Mouse (Mus musculus): ENCODE data around the gene Ndufs2. TPM values are rescaled to one million over a fixed set of nuclear protein-coding genes. Genes with fewer than 3 reads are reported as not detected.

The Ndufs2 gene
- polyA plus RNA-seq, 1 experiment from 2014 or later = 279 TPM

DNA sequence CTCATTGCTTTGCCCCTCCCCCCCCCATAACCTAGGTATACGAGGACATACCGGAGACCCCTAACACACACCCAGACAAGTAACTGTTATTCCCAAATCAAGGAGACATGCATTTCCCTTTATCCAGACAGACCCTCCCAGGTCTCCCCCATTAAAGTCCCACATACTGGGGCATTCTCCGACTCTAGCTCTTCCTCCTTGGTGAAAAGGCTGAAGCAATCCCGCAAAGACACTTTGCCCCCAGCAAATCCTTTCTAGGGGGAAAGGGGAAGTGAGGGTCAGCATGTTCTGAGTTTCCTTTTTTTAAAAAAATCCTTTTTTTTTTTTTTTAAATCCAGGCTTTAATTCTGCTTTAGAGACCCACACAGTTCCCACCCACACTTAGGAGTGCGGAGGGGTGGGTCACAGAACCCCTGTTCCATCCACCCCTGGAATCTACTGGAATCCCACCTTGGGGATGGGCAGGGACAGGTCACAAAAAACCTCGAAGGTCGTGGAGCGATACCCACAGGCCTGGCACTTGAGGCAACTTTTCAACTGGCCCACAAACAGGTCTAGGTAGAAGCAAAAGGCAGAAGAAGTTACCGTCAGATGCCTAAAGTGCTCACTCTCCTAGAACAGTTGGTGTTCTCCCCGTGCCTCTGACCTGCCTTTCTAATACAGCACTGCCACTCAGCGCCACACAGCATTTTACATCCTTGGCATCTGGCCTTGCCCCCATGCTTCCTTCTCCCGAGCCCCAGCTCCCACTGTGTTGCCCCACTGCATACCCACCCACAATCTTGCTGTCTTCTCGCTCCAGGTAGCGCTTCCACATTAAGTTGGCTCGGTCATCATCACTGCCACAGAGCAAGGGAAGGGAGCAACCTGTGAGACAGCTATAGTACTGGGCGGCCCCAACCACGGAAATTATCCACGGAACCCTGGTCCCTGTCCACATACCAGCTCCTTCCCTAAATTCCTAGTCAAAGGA is 32.3 kb upstream of the Ndufs2 start:
- Histone ChIP-seq H3K9me3 (no peaks in the 10 kb centered on the region), H3K4me1 (peaks cover 55% of the 10 kb centered on the region), H3K36me3 (replicated peaks) (peaks cover 65% of the 10 kb centered on the region), H3K4me3 (no peak overlapping the region), H3K27me3 (replicated peaks; ENCODE audit: low read depth, poor library complexity, severe bottlenecking) (no peaks in the 10 kb centered on the region), H3K27ac (replicated peaks) (no peak overlapping the region)
- 92% methylated on average over 18 of the region's 18 CpGs for WGBS
- DNase-seq (ENCODE audit: low spot score) = peak; percentile 4

DNA sequence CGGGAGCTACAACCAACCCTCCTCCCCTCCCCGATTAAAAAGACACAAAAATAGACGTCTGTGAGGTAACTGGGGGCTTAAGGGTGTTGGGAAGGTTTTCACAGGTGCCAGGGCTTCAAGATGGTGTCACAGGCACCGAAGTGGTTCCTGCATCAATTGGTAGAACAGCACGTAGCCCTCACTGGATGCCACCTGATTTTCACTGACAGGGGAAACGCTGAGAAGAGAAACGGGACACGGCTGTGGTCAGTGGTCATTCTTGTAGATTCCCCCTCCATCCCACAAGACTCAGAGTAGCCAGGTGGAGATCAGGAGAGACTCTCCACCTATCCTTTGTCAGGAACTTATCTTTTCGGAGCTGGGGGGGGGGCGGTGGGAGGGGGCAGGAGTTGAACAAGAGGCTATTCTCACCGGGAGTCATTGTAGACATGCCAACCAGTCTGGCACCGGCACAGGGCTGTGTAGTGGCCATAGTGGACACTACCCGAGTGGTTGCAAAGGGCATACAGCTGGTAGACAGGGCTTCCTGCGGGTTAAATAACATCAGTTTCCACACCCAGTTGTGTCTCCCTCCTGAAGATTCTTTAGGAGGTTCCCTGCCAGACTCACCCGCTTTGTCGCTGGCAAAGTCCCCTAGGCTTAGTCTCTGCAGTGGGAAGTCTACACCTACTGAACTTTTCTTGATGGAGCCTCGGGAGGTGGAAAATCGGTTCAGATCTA is 31.1 kb upstream of the Ndufs2 start:
- Histone ChIP-seq H3K27me3 (replicated peaks; ENCODE audit: low read depth, poor library complexity, severe bottlenecking) (no peaks in the 10 kb centered on the region), H3K27ac (replicated peaks) (0 out of 2 replicates have a peak overlapping the region, but pooled peaks have one; percentile 86), H3K4me1 (peaks cover 46% of the 10 kb centered on the region), H3K4me3 (peak overlapping the region; percentile 78), H3K9me3 (no peaks in the 10 kb centered on the region), H3K36me3 (replicated peaks) (peaks cover 73% of the 10 kb centered on the region)
- peak; percentile 5 for DNase-seq (ENCODE audit: low spot score)
- WGBS = 81% methylated on average over 18 of the region's 18 CpGs

DNA sequence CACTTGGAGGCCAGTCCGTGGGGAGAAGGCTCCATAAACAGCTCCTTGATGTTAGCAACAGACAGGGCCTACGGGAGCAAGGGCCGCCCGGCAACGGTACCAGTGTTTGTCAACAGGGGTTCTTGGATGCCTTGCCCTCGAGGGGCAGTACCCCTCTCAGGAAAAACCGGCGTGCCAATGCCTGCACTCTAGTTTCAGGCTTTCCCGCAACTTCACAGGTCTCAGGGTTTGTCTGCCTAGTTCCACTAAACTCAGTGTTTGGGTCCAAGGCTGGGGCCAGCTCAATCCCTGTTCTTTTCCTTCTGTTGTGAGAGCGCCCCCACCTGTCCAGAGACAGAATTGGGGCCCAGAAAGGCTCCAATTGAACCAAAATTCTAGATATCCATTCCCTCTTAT is 30.3 kb upstream of the Ndufs2 start:
- Histone ChIP-seq H3K36me3 (replicated peaks) (peaks cover 77% of the 10 kb centered on the region), H3K4me3 (peak overlapping the region; percentile 78), H3K27me3 (replicated peaks; ENCODE audit: low read depth, poor library complexity, severe bottlenecking) (no peaks in the 10 kb centered on the region), H3K4me1 (peaks cover 39% of the 10 kb centered on the region), H3K9me3 (no peaks in the 10 kb centered on the region), H3K27ac (replicated peaks) (peak overlapping the region; percentile 86)
- peak; percentile 76 for DNase-seq (ENCODE audit: low spot score)
- under 1% methylated on average over 10 of the region's 10 CpGs for WGBS

DNA sequence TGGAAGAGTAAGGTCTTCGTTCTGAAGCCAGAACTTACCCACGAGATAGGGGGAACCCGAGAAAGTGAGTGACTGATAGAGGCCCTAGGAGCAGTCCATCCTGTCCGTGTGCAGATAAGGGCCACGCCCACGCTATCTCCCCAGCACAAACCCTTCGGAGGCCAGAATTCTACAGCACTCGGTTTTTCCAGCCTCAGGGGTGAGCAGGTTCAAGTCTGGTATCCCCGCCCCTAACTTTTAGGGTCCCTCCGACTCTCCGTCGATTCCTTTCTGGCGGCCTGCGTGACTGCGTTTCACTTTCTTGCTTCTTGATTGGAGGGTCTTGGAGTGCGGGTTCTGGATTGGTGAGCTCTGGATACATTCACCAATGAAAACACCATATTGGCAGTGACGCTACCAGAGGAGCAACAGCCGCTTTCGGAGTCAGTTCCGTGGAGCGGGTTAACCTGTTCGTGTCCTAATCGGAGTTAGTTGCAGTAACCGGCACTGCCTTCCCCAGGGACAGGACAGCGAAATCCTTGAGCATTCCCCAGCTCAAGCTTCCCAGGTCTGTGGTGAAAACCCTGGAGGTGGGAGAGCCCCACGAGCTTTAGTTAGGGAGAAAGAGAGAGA is 29.8 kb upstream of the Ndufs2 start, which contains the start of gene Ppox:
Gene Ppox, minus strand, starts transcription at position 271 of the 612 bp plus-strand sequence.
- H3K4me3 ChIP-seq = peak within 1 kb of the TSS; percentile 78
- no peaks in the 10 kb centered on the region for H3K27me3 ChIP-seq (replicated peaks; ENCODE audit: low read depth, poor library complexity, severe bottlenecking)
- WGBS = under 1% methylated on average over 26 of the region's 26 CpGs
- H3K4me1 ChIP-seq = peaks cover 35% of the 10 kb centered on the region
- peak; percentile 91 for DNase-seq (ENCODE audit: low spot score)
- peak within 1 kb of the TSS; percentile 86 for H3K27ac ChIP-seq (replicated peaks)
- H3K36me3 ChIP-seq (replicated peaks) = peaks cover 77% of the 10 kb centered on the region
- no peaks in the 10 kb centered on the region for H3K9me3 ChIP-seq

DNA sequence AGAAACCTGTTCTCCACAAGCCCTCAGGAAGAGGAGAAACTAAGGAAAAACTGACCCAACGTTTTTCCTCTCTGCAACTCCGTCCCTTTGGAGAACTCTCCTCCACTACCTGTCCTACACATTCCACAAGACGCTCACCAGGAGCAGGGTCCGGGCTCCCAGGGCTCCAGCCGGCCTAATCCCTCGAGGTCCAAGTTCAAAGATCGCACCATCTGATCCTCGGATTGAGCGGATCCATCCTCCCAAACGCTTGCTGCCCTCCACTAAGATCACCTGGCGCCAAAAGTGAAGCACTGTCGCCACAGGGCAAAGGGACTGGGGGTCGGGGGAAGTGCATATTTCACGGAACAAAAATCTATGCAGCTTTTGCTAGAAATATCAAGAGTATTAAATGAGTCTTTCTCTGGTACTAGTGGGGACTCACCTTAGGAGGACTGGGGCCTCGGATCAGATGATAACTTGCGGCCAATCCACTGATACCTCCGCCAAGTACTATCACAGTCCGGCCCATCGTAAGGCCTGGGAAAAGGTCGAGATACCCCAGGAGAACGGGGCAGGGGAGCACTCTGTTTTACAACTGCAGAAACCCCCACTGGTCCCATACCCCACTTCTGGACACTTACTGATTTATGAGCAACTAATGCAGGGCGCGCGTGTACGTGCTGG is 29.2 kb upstream of the Ndufs2 start:
- Histone ChIP-seq H3K36me3 (replicated peaks) (peaks cover 77% of the 10 kb centered on the region), H3K27ac (replicated peaks) (peak overlapping the region; percentile 83), H3K4me1 (peaks cover 29% of the 10 kb centered on the region), H3K9me3 (no peaks in the 10 kb centered on the region), H3K4me3 (peak overlapping the region; percentile 78), H3K27me3 (replicated peaks; ENCODE audit: low read depth, poor library complexity, severe bottlenecking) (no peaks in the 10 kb centered on the region)
- DNase-seq (ENCODE audit: low spot score) = peak; percentile 21
- under 1% methylated on average over 25 of the region's 25 CpGs for WGBS

DNA sequence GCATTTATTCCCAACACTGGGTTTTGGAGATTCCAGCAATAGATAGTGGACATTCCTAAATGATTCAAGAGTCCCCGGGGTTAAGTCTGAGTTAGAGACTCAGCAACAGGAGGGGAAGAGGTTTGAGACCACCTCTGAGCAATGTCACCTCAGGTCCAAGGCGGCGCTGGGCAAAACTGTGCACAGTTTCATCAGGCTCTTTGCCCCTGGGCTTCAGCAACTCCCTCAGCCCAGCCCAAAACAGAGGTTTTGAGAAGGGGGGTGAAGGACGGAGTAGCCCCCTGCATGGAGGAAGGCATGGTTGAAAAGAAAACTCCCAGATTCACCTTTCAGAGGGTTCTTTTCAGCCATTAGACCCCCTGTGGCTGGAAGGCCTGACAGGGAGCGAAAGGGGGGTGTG is 28.5 kb upstream of the Ndufs2 start:
- Histone ChIP-seq H3K36me3 (replicated peaks) (peaks cover 77% of the 10 kb centered on the region), H3K9me3 (no peaks in the 10 kb centered on the region), H3K27ac (replicated peaks) (peak overlapping the region; percentile 83), H3K4me3 (peak overlapping the region; percentile 78), H3K4me1 (peaks cover 29% of the 10 kb centered on the region), H3K27me3 (replicated peaks; ENCODE audit: low read depth, poor library complexity, severe bottlenecking) (no peaks in the 10 kb centered on the region)
- WGBS = 56% methylated on average over 5 of the region's 5 CpGs
- DNase-seq (ENCODE audit: low spot score) = no peak

DNA sequence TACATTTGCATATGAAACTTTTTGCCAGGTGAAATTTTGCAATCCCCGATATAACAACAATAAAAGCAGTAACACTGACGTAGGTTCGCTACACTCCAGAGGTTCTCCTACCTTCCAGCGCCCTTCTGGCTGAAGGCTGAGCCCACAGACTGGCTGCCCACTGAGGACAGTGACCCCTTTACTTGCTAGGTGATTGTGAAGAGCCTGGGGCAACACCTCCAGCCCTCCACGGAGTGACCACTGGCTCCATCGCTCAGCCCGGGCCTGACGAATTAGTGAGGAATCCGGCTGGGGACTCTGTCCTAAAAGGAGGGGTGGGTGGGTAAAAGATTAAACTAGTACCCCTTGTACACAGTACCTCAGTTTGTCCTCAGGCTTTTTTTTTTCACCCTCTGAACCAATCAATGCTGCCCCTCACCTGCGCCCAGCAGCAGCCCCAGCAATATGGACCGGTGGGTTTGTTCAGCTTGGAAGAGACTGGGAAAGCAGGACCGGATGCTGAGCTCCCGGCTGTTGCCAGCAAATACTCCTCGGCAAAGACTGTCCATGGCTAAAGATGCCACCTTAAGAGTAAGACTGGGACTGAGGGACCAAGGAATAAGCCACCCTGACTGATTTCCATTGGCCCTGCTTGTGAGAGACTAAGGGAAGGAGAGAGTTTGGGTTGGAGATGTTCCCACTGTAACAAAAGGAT is 28.0 kb upstream of the Ndufs2 start:
- 87% methylated on average over 14 of the region's 14 CpGs for WGBS
- H3K27ac ChIP-seq (replicated peaks) = no peak overlapping the region
- DNase-seq (ENCODE audit: low spot score) = peak; percentile 4
- no peaks in the 10 kb centered on the region for H3K27me3 ChIP-seq (replicated peaks; ENCODE audit: low read depth, poor library complexity, severe bottlenecking)
- peaks cover 77% of the 10 kb centered on the region for H3K36me3 ChIP-seq (replicated peaks)
- H3K9me3 ChIP-seq = no peaks in the 10 kb centered on the region
- H3K4me1 ChIP-seq = peaks cover 29% of the 10 kb centered on the region
- peak overlapping the region; percentile 78 for H3K4me3 ChIP-seq

DNA sequence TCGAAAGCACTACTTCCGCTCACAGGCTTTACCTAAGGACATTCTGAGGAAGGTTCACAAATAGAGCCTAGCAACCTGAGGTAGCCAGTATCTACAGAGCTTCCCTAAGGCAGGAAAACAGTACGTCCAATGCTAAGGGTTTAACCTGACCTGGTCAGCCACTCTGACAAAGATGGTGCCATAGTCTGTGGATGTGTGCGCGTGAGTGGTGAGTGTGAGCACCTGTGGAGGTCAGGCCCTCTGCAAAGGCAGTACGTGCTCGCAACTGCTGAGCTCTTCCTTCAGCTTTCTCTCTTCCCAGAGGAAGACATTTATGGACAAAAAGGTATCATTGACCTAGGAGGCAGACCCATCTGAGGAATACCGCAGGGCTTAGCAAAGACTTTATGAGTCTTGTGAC is 27.2 kb upstream of the Ndufs2 start:
- no peak overlapping the region for H3K27ac ChIP-seq (replicated peaks)
- H3K4me3 ChIP-seq = no peak overlapping the region
- no peaks in the 10 kb centered on the region for H3K27me3 ChIP-seq (replicated peaks; ENCODE audit: low read depth, poor library complexity, severe bottlenecking)
- no peak for DNase-seq (ENCODE audit: low spot score)
- H3K4me1 ChIP-seq = peaks cover 29% of the 10 kb centered on the region
- WGBS = 94% methylated on average over 8 of the region's 8 CpGs
- H3K36me3 ChIP-seq (replicated peaks) = peaks cover 77% of the 10 kb centered on the region
- no peaks in the 10 kb centered on the region for H3K9me3 ChIP-seq

DNA sequence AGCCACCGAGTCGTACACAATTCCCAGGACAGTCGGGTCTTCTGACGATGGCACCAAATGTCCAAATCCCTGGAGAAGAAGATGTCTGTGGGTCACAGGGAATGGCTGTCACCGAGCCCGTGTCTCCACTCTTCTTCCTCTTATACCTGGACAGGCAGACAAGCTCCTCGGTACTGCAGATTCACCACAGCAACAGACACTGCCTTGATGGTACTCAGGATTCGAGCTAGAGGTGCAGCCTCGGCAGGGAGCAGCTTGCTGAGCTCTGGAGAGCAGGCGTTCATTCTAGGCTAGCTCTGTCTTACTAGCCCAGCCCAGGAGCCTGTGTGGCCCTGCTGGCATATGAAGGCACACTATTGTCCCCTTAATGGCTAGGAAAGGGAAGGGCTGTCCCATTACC is 26.5 kb upstream of the Ndufs2 start:
- peaks cover 77% of the 10 kb centered on the region for H3K36me3 ChIP-seq (replicated peaks)
- no peak overlapping the region for H3K27ac ChIP-seq (replicated peaks)
- peaks cover 29% of the 10 kb centered on the region for H3K4me1 ChIP-seq
- no peak for DNase-seq (ENCODE audit: low spot score)
- 85% methylated on average over 10 of the region's 10 CpGs for WGBS
- H3K4me3 ChIP-seq = no peak overlapping the region
- H3K9me3 ChIP-seq = no peaks in the 10 kb centered on the region
- no peaks in the 10 kb centered on the region for H3K27me3 ChIP-seq (replicated peaks; ENCODE audit: low read depth, poor library complexity, severe bottlenecking)

DNA sequence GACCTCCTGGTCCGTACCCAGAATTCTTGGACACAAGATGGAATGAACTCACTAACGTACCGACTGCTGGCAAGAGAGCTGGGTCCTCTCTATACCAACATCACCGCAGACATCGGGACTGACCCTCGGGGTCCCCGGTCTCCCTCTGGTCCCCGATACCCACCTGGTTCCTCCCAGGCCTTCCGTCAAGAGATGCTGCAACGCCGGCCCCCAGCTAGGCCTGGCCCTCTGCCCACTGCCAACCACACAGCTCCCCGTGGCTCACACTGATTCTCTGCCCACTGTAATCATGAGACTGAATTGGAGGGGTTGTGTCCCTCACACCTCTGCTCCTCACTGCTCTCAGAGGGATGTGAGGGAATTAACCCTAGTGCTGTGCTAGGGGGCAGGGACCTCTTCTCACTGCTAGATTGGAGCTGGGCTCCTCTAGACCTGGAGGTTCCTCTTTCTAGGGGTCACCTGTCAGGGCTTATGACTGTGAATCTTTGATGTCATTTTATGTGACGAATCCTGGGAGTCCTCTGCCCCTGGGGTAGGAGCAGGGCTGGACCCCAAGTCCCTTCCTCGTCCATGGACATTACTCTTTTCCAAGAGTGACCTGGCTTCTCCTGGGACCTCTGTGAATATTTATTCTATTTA is 25.0 kb upstream of the Ndufs2 start:
- Histone ChIP-seq H3K4me3 (no peak overlapping the region), H3K27ac (replicated peaks) (no peak overlapping the region)

DNA sequence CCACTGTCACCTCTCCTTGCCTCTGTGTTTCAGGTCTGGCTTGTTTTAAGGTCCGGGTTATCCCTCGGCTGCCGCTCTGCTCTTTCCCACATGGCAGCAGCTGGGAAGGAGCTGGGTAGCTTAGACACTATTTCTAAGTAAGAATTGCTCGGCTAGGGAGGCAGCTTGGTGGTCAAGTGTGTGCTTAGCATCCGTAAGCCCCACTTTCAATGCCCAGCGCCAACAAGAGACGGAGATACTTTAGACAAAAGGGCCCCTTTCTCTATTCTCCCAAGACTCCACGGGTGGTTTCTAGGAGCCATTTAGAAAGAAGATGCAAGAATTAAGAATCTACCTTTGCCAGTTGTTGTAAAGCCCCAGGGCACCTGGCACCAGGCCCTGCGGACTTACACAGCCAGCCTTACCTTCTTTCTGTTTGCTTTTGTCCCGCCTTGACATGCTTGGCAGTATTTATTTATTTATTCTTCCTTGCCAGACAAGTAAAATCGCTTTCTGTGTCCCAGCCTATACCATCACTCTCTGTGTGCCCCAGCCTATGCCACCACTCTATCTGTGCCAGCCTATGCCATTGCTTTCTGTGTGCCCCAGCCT is 24.1 kb upstream of the Ndufs2 start:
- WGBS = 89% methylated on average over 11 of the region's 11 CpGs

More for the DNA sequence above, 25.0 kb upstream of the Ndufs2 start:
- no peaks in the 10 kb centered on the region for H3K9me3 ChIP-seq
- peaks cover 25% of the 10 kb centered on the region for H3K4me1 ChIP-seq
- H3K36me3 ChIP-seq (replicated peaks) = peaks cover 80% of the 10 kb centered on the region
- 95% methylated on average over 14 of the region's 14 CpGs for WGBS
- no peaks in the 10 kb centered on the region for H3K27me3 ChIP-seq (replicated peaks; ENCODE audit: low read depth, poor library complexity, severe bottlenecking)
- DNase-seq (ENCODE audit: low spot score) = no peak

More for the DNA sequence above, 24.1 kb upstream of the Ndufs2 start:
- H3K27me3 ChIP-seq (replicated peaks; ENCODE audit: low read depth, poor library complexity, severe bottlenecking) = no peaks in the 10 kb centered on the region
- no peak for DNase-seq (ENCODE audit: low spot score)
- no peak overlapping the region for H3K4me3 ChIP-seq
- peaks cover 29% of the 10 kb centered on the region for H3K4me1 ChIP-seq
- H3K27ac ChIP-seq (replicated peaks) = no peak overlapping the region
- peaks cover 80% of the 10 kb centered on the region for H3K36me3 ChIP-seq (replicated peaks)
- no peaks in the 10 kb centered on the region for H3K9me3 ChIP-seq

Measured in embryonic facial prominence, embryonic 10.5 days (tissue).